9 mouse cellular contexts compared by ENCODE assay signal in the genomic region with DNA sequence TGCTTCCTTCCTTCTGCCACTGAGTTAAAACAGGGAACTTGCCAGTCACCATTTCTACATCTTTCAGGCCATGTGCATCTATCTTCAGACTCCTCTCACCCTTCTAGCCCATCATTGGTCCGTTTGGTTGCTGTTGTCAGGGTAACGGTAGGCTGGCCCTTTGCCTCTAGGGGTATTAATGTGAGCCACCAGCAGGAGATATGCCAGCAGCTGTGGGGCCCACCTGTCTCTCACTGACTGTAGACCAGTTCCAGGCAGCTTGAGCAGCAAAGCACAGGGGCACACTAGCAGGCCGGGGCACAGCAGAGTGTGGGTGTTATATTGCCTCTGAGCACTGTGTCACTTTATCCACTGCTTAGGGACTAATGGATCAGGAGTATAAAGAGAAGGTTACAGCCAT.
DNase-seq lines count a peak whose midpoint lies in the region; ATAC-seq and TF ChIP-seq lines count a peak whose summit lies in the region.
"Had no signal": no experiment of that assay in that cellular context is flagged by ENCODE, and none has a peak within 500 bp of the region (broad histone marks: within the 10 kb centered on the region; RNA-seq: fewer than 3 reads in every experiment).

No protein-coding gene starts in this region.

- H3K4me3 ChIP-seq in stomach, embryonic 15.5 days (replicated peaks) = no peak overlapping the region
- H3K4me3 ChIP-seq in stomach, postnatal 0 days (ENCODE audit: low read depth, low read length) = no peak overlapping the region

- DNase-seq in adrenal gland, postnatal 10 days = peak; percentile 20
- DNase-seq in adrenal gland, postnatal 4 days (ENCODE audit: low spot score in 2 of 2) = no peak
- no peak for DNase-seq in stomach, postnatal 0 days (ENCODE audit: low spot score)
- DNase-seq in thymus, adult 18-20 months = no peak
- DNase-seq in gastrocnemius, postnatal 14 days = no peak
- no peak for DNase-seq in spleen, adult 18-20 months
- DNase-seq: lung, adult 18-20 months had no signal

- intact Hi-C loops in gastrocnemius, postnatal 14 days (cut with DNase I; ENCODE audit: low total_unique reads) = no loop called here

- H3K4me1 ChIP-seq in stomach, embryonic 15.5 days = 0 out of 2 replicates have a peak, but pooled peaks cover 8% of the 10 kb centered on the region
- 0 out of 2 replicates have a peak, but pooled peaks cover 2% of the 10 kb centered on the region for H3K4me1 ChIP-seq in stomach, postnatal 0 days (replicated peaks; ENCODE audit: control insufficient read depth, insufficient read depth)

- 47% methylated on average over 3 of the region's 3 CpGs for WGBS in stomach, embryonic 15.5 days
- 52% methylated on average over 3 of the region's 3 CpGs for WGBS in stomach, postnatal 0 days

- H3K4me2 ChIP-seq in stomach, embryonic 15.5 days = no peak overlapping the region
- H3K4me2 ChIP-seq in stomach, postnatal 0 days (replicated peaks; ENCODE audit: low read depth) = no peak overlapping the region

- no peaks in the 10 kb centered on the region for H3K27me3 ChIP-seq in stomach, embryonic 15.5 days (replicated peaks)
- no peaks in the 10 kb centered on the region for H3K27me3 ChIP-seq in stomach, postnatal 0 days (ENCODE audit: control insufficient read depth, insufficient read depth, low read length)

- no peak overlapping the region for H3K9ac ChIP-seq in stomach, embryonic 15.5 days
- no peak overlapping the region for H3K9ac ChIP-seq in stomach, postnatal 0 days (ENCODE audit: low read length)

- H3K27ac ChIP-seq in stomach, embryonic 15.5 days = no peak overlapping the region
- H3K27ac ChIP-seq in stomach, postnatal 0 days (replicated peaks) = no peak overlapping the region

- 0 out of 2 replicates have a peak, but pooled peaks have one; percentile 36 for ATAC-seq in stomach, embryonic 15.5 days (ENCODE audit: insufficient read depth, low FRiP score, low read depth)
- no peak for ATAC-seq in stomach, postnatal 0 days (ENCODE audit: low FRiP score, low TSS enrichment)
- 0 out of 2 replicates have a peak, but pooled peaks have one; percentile 15 for ATAC-seq in megakaryocyte, adult 5-6 weeks (ENCODE audit: poor library complexity, severe bottlenecking)

- TF ChIP-seq EP300 in stomach, postnatal 0 days (optimal IDR thresholded peaks at IDR 0.05) = no peak

- no peaks in the 10 kb centered on the region for H3K36me3 ChIP-seq in stomach, embryonic 15.5 days
- H3K36me3 ChIP-seq in stomach, postnatal 0 days (ENCODE audit: control insufficient read depth, insufficient read depth, low read length) = no peaks in the 10 kb centered on the region

- TF ChIP-seq CTCF in stomach, postnatal 0 days (IDR thresholded peaks at IDR 0.05; ENCODE audit: low read depth) = no peak

- H3K9me3 ChIP-seq in stomach, embryonic 15.5 days = no peaks in the 10 kb centered on the region
- no peaks in the 10 kb centered on the region for H3K9me3 ChIP-seq in stomach, postnatal 0 days (ENCODE audit: control insufficient read depth, low read length)
